Mouse (Mus musculus): ENCODE data around the gene Pemt. TPM values are rescaled to one million over a fixed set of nuclear protein-coding genes. Genes with fewer than 3 reads are reported as not detected.

The Pemt gene
- polyA plus RNA-seq, 1 experiment from 2014 or later = 8.3 TPM

DNA sequence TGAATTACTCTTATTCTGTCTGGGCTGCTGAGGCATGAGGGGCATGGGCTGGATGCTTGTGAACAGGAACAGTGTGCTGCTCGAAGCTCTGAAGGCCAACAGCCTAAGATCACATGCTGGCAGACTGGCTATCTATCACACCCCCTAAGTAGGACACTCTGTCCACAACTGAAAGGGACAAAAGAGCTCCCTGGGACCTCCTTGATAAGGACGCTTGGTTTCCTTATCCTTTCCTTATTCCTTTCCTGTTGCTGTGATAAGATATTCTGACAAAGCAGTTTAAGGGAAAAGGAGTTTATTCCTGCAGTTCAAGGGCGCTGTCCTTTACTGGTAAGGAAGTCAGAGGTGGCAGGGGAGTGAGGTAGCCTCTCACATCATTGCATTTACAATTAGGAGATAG, 105.6 kb downstream of the Pemt start:
- ATAC-seq (ENCODE audit: low FRiP score, low TSS enrichment) = no peak
- H3K9ac ChIP-seq (ENCODE audit: low read length) = no peak overlapping the region
- WGBS = 50% methylated on average over 3 of the region's 3 CpGs

GRCm38 (mm10) chr11:59939821-59940220, 106.5 kb downstream of the Pemt start:
- TF ChIP-seq CTCF (IDR thresholded peaks at IDR 0.05; ENCODE audit: low read depth) (no peak), EP300 (optimal IDR thresholded peaks at IDR 0.05) (no peak)
- WGBS = 64% methylated on average over 1 of the region's 1 CpGs

More for the DNA sequence above, 105.6 kb downstream of the Pemt start:
- no peak overlapping the region for H3K4me3 ChIP-seq (ENCODE audit: low read depth, low read length)
- no peak overlapping the region for H3K27ac ChIP-seq (replicated peaks)
- no peak for DNase-seq (ENCODE audit: low spot score)
- H3K4me1 ChIP-seq (replicated peaks; ENCODE audit: control insufficient read depth, insufficient read depth) = 0 out of 2 replicates have a peak, but pooled peaks cover 2% of the 10 kb centered on the region
- no peak overlapping the region for H3K4me2 ChIP-seq (replicated peaks; ENCODE audit: low read depth)
- TF ChIP-seq EP300 (optimal IDR thresholded peaks at IDR 0.05) (no peak), CTCF (IDR thresholded peaks at IDR 0.05; ENCODE audit: low read depth) (no peak)
- H3K36me3 ChIP-seq (ENCODE audit: control insufficient read depth, insufficient read depth, low read length) = no peaks in the 10 kb centered on the region
- no peaks in the 10 kb centered on the region for H3K9me3 ChIP-seq (ENCODE audit: control insufficient read depth, low read length)
- H3K27me3 ChIP-seq (ENCODE audit: control insufficient read depth, insufficient read depth, low read length) = no peaks in the 10 kb centered on the region

GRCm38 (mm10) chr11:59937615-59938014, 108.7 kb downstream of the Pemt start:
- H3K4me2 ChIP-seq (replicated peaks; ENCODE audit: low read depth) = no peak overlapping the region
- ATAC-seq (ENCODE audit: low FRiP score, low TSS enrichment) = no peak
- no peak for TF ChIP-seq EP300 (optimal IDR thresholded peaks at IDR 0.05)
- TF ChIP-seq CTCF (IDR thresholded peaks at IDR 0.05; ENCODE audit: low read depth) = no peak
- no peaks in the 10 kb centered on the region for H3K9me3 ChIP-seq (ENCODE audit: control insufficient read depth, low read length)
- no peak overlapping the region for H3K4me3 ChIP-seq (ENCODE audit: low read depth, low read length)
- no peaks in the 10 kb centered on the region for H3K27me3 ChIP-seq (ENCODE audit: control insufficient read depth, insufficient read depth, low read length)
- H3K9ac ChIP-seq (ENCODE audit: low read length) = no peak overlapping the region
- DNase-seq (ENCODE audit: low spot score) = no peak
- H3K4me1 ChIP-seq (replicated peaks; ENCODE audit: control insufficient read depth, insufficient read depth) = 0 out of 2 replicates have a peak, but pooled peaks cover 2% of the 10 kb centered on the region
- 36% methylated on average over 2 of the region's 2 CpGs for WGBS
- no peak overlapping the region for H3K27ac ChIP-seq (replicated peaks)
- H3K36me3 ChIP-seq (ENCODE audit: control insufficient read depth, insufficient read depth, low read length) = no peaks in the 10 kb centered on the region

More at GRCm38 (mm10) chr11:59939821-59940220, 106.5 kb downstream of the Pemt start:
- ATAC-seq (ENCODE audit: low FRiP score, low TSS enrichment) (no peak), DNase-seq (ENCODE audit: low spot score) (no peak)
- H3K9ac ChIP-seq (ENCODE audit: low read length) = no peak overlapping the region
- no peak overlapping the region for H3K4me2 ChIP-seq (replicated peaks; ENCODE audit: low read depth)
- H3K4me3 ChIP-seq (ENCODE audit: low read depth, low read length) = no peak overlapping the region
- no peak overlapping the region for H3K27ac ChIP-seq (replicated peaks)
- H3K27me3 ChIP-seq (ENCODE audit: control insufficient read depth, insufficient read depth, low read length) = no peaks in the 10 kb centered on the region
- H3K36me3 ChIP-seq (ENCODE audit: control insufficient read depth, insufficient read depth, low read length) = no peaks in the 10 kb centered on the region
- H3K4me1 ChIP-seq (replicated peaks; ENCODE audit: control insufficient read depth, insufficient read depth) = 0 out of 2 replicates have a peak, but pooled peaks cover 2% of the 10 kb centered on the region
- no peaks in the 10 kb centered on the region for H3K9me3 ChIP-seq (ENCODE audit: control insufficient read depth, low read length)

- Histone ChIP-seq H3K27me3 (ENCODE audit: control insufficient read depth, insufficient read depth, low read length) (no peaks in the 10 kb centered on the region), H3K36me3 (ENCODE audit: control insufficient read depth, insufficient read depth, low read length) (no peaks in the 10 kb centered on the region), H3K4me3 (ENCODE audit: low read depth, low read length) (no peak overlapping the region), H3K4me1 (replicated peaks; ENCODE audit: control insufficient read depth, insufficient read depth) (0 out of 2 replicates have a peak, but pooled peaks cover under 1% of the 10 kb centered on the region), H3K9ac (ENCODE audit: low read length) (no peak overlapping the region), H3K9me3 (ENCODE audit: control insufficient read depth, low read length) (no peaks in the 10 kb centered on the region), H3K4me2 (replicated peaks; ENCODE audit: low read depth) (no peak overlapping the region), H3K27ac (replicated peaks) (no peak overlapping the region)
- no peak for TF ChIP-seq EP300 (optimal IDR thresholded peaks at IDR 0.05)
- no peak for TF ChIP-seq CTCF (IDR thresholded peaks at IDR 0.05; ENCODE audit: low read depth)
- DNase-seq (ENCODE audit: low spot score) (no peak), ATAC-seq (ENCODE audit: low FRiP score, low TSS enrichment) (no peak)
- 64% methylated on average over 3 of the region's 3 CpGs for WGBS
Measured at GRCm38 (mm10) chr11:59937023-59937422, 109.3 kb downstream of the Pemt start.

DNA sequence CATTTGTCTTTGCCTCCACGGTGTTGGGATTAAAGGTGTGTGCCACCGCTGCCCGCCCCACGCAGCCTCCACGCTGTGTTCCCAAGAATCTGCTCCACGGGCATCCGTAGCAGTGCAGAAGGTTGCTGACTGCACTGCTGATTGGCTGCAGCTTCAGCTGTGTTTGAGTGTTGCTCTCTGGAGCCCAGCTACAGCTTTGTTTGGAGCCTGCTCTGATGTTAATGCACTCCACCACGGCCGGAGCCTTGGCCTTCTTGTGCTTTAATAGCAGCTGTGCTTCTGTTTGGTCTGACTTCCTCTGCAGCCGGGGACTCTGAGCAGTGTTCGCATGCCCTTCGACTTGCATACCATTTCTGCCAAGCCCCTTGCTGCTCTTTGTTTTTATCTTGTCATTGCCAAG, 112.3 kb downstream of the Pemt start:
- Histone ChIP-seq H3K9ac (ENCODE audit: low read length) (peak overlapping the region; percentile 1; the same call in 1 of the 2 replicates), H3K27ac (replicated peaks) (no peak overlapping the region), H3K4me2 (replicated peaks; ENCODE audit: low read depth) (no peak overlapping the region), H3K36me3 (ENCODE audit: control insufficient read depth, insufficient read depth, low read length) (no peaks in the 10 kb centered on the region), H3K4me1 (replicated peaks; ENCODE audit: control insufficient read depth, insufficient read depth) (no peaks in the 10 kb centered on the region), H3K4me3 (ENCODE audit: low read depth, low read length) (no peak overlapping the region), H3K9me3 (ENCODE audit: control insufficient read depth, low read length) (no peaks in the 10 kb centered on the region), H3K27me3 (ENCODE audit: control insufficient read depth, insufficient read depth, low read length) (no peaks in the 10 kb centered on the region)
- WGBS = 31% methylated on average over 12 of the region's 12 CpGs
- DNase-seq (ENCODE audit: low spot score) (no peak), ATAC-seq (ENCODE audit: low FRiP score, low TSS enrichment) (no peak; the same call in 1 of the 2 replicates)
- TF ChIP-seq CTCF (IDR thresholded peaks at IDR 0.05; ENCODE audit: low read depth) (no peak), EP300 (optimal IDR thresholded peaks at IDR 0.05) (no peak)

DNA sequence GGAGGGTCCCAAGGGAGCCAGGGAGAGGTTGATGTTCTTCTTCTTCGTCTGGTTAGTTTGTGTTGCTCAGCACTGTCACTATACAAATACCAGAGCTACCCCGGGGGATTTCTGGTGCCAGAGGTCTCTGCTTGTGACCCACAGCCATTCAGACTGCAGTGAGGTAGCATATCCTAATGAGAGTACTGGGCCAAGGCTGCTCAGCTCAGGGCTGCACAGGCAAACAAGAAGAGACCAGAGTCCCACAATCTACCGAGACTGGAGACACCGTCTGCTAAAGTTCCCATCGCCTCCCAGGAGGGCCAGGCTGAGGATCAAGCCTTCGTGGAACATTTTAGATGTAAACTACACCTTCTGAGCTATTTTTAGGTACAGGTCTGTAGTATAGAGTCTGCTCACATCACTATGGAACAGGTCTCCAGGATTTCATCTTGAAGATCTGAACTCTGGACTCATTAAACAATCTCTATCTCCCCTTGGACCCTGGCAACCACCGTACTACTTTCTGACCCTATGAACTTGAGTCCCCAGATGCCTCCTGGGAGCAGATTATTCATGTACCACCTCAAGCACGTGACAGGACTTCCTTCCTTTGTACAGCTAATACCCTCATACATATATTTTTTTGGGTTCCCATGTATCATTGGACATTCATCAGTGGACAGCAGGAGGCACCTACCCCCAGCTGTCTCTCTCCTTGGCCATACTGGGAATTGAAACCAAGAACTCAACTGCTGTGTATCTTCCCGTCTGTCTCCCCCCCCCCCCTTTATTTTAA, 113.5 kb downstream of the Pemt start:
- H3K4me3 ChIP-seq (ENCODE audit: low read depth, low read length) = no peak overlapping the region
- no peak overlapping the region for H3K27ac ChIP-seq (replicated peaks)
- ATAC-seq (ENCODE audit: low FRiP score, low TSS enrichment) (no peak), DNase-seq (ENCODE audit: low spot score) (no peak)
- H3K27me3 ChIP-seq (ENCODE audit: control insufficient read depth, insufficient read depth, low read length) = no peaks in the 10 kb centered on the region
- no peak overlapping the region for H3K4me2 ChIP-seq (replicated peaks; ENCODE audit: low read depth)
- H3K4me1 ChIP-seq (replicated peaks; ENCODE audit: control insufficient read depth, insufficient read depth) = no peaks in the 10 kb centered on the region
- TF ChIP-seq EP300 (optimal IDR thresholded peaks at IDR 0.05) (no peak), CTCF (IDR thresholded peaks at IDR 0.05; ENCODE audit: low read depth) (no peak)
- no peak overlapping the region for H3K9ac ChIP-seq (ENCODE audit: low read length)
- WGBS = 51% methylated on average over 9 of the region's 9 CpGs
- no peaks in the 10 kb centered on the region for H3K36me3 ChIP-seq (ENCODE audit: control insufficient read depth, insufficient read depth, low read length)
- no peaks in the 10 kb centered on the region for H3K9me3 ChIP-seq (ENCODE audit: control insufficient read depth, low read length)
